Mouse (Mus musculus): ENCODE results near the gene Art3.
A peak's percentile ranks its signal among the peaks of the same experiment; 100 is the strongest.

Gene Art3

GRCm38 (mm10) chr5:92413271-92413981 lies 81.8 kb downstream of the Art3 start:
- peak; percentile 33 for DNase-seq (ENCODE audit: low read depth, low spot score)

- peak; percentile 32 for DNase-seq (ENCODE audit: low read depth, low spot score)
Measured at GRCm38 (mm10) chr5:92413982-92414375, 82.4 kb downstream of the Art3 start.

GRCm38 (mm10) chr5:92424126-92424525 lies 92.5 kb downstream of the Art3 start:
- no peak for DNase-seq (ENCODE audit: low read depth, low spot score)

GRCm38 (mm10) chr5:92430723-92431122 lies 99.1 kb downstream of the Art3 start:
- DNase-seq (ENCODE audit: low read depth, low spot score), result no peak

GRCm38 (mm10) chr5:92431611-92432010 lies 100.0 kb downstream of the Art3 start:
- no peak for DNase-seq (ENCODE audit: low read depth, low spot score)

- peak; percentile 39 for DNase-seq (ENCODE audit: low read depth, low spot score)
Measured at GRCm38 (mm10) chr5:92434070-92434469, 102.4 kb downstream of the Art3 start.

- no peak for DNase-seq (ENCODE audit: low read depth, low spot score)
Measured at GRCm38 (mm10) chr5:92434571-92434985, 103.0 kb downstream of the Art3 start.

GRCm38 (mm10) chr5:92435025-92435584 lies 103.5 kb downstream of the Art3 start, which contains the start of gene Nup54:
TSS of gene Nup54 (minus strand) at chr5:92435219.
- peak; percentile 98 for DNase-seq (ENCODE audit: low read depth, low spot score)

- no peak for DNase-seq (ENCODE audit: low read depth, low spot score)
Measured at GRCm38 (mm10) chr5:92438540-92438939, 106.9 kb downstream of the Art3 start.

- DNase-seq (ENCODE audit: low read depth, low spot score), result no peak
Measured at GRCm38 (mm10) chr5:92441494-92441893, 109.9 kb downstream of the Art3 start.

- DNase-seq (ENCODE audit: low read depth, low spot score), result no peak
Measured at GRCm38 (mm10) chr5:92442914-92443313, 111.3 kb downstream of the Art3 start.

- DNase-seq (ENCODE audit: low read depth, low spot score), result no peak
Measured at GRCm38 (mm10) chr5:92445016-92445415, 113.4 kb downstream of the Art3 start.

- DNase-seq (ENCODE audit: low read depth, low spot score), result no peak
Measured at GRCm38 (mm10) chr5:92446736-92447135, 115.1 kb downstream of the Art3 start.

- DNase-seq (ENCODE audit: low read depth, low spot score), result no peak
Measured at GRCm38 (mm10) chr5:92452876-92453275, 121.2 kb downstream of the Art3 start.

GRCm38 (mm10) chr5:92457410-92457809 lies 125.8 kb downstream of the Art3 start:
- DNase-seq (ENCODE audit: low read depth, low spot score), result no peak

GRCm38 (mm10) chr5:92458726-92459125 lies 127.1 kb downstream of the Art3 start:
- no peak for DNase-seq (ENCODE audit: low read depth, low spot score)

- peak; percentile 61 for DNase-seq (ENCODE audit: low read depth, low spot score)
Measured at GRCm38 (mm10) chr5:92461321-92461720, 129.7 kb downstream of the Art3 start.
